Mouse (Mus musculus): ENCODE measurements around the gene Shd.

Shd gene

GRCm38 (mm10) chr17:55959946-55960740, 10.1 kb upstream of the Shd start:
- DNase-seq (ENCODE audit: low spot score): peak; percentile 3

GRCm38 (mm10) chr17:55960791-55961190, 9.5 kb upstream of the Shd start:
- peak; percentile 2 for DNase-seq (ENCODE audit: low spot score)

- no peak for DNase-seq (ENCODE audit: low spot score)
Measured at GRCm38 (mm10) chr17:55961631-55962030, 8.6 kb upstream of the Shd start.

GRCm38 (mm10) chr17:55963171-55963570, 7.1 kb upstream of the Shd start:
- peak; percentile 4 for DNase-seq (ENCODE audit: low spot score)

- DNase-seq (ENCODE audit: low spot score): no peak
Measured at GRCm38 (mm10) chr17:55964496-55964895, 5.8 kb upstream of the Shd start.

GRCm38 (mm10) chr17:55964996-55965395, 5.3 kb upstream of the Shd start:
- no peak for DNase-seq (ENCODE audit: low spot score)

GRCm38 (mm10) chr17:55967186-55967585, 3.1 kb upstream of the Shd start:
- DNase-seq (ENCODE audit: low spot score): no peak

GRCm38 (mm10) chr17:55968210-55968609, 2.1 kb upstream of the Shd start:
- no peak for DNase-seq (ENCODE audit: low spot score)

GRCm38 (mm10) chr17:55969560-55969959, 707 bp upstream of the Shd start:
- no peak for DNase-seq (ENCODE audit: low spot score)

GRCm38 (mm10) chr17:55971453-55971852, 1.2 kb downstream of the Shd start:
- DNase-seq (ENCODE audit: low spot score): no peak

- peak; percentile 81 for DNase-seq (ENCODE audit: low spot score)
Measured at GRCm38 (mm10) chr17:55976255-55976862, 6.1 kb downstream of the Shd start.

- no peak for DNase-seq (ENCODE audit: low spot score)
Measured at GRCm38 (mm10) chr17:55977301-55977700, 7.0 kb downstream of the Shd start.

- DNase-seq (ENCODE audit: low spot score): peak; percentile 47
Measured at GRCm38 (mm10) chr17:55986030-55986961, 16.0 kb downstream of the Shd start, which contains the start of gene Fsd1. TSS of gene Fsd1 (plus strand) at chr17:55986509.

GRCm38 (mm10) chr17:55990278-55990898, 20.1 kb downstream of the Shd start:
- no peak for DNase-seq (ENCODE audit: low spot score)

- DNase-seq (ENCODE audit: low spot score): no peak
Measured at GRCm38 (mm10) chr17:55996007-55996406, 25.7 kb downstream of the Shd start.

GRCm38 (mm10) chr17:55999794-56000499, 29.7 kb downstream of the Shd start:
- DNase-seq (ENCODE audit: low spot score): no peak

- no peak for DNase-seq (ENCODE audit: low spot score)
Measured at GRCm38 (mm10) chr17:56003000-56003399, 32.7 kb downstream of the Shd start.

- DNase-seq (ENCODE audit: low spot score): peak; percentile 70
Measured at GRCm38 (mm10) chr17:56005415-56006061, 35.3 kb downstream of the Shd start, which contains the start of the genes Stap2 and Mpnd. TSS of gene Stap2 (minus strand) at chr17:56005584. TSS of gene Mpnd (plus strand) at chr17:56005711.

- DNase-seq (ENCODE audit: low spot score): no peak
Measured at GRCm38 (mm10) chr17:56006956-56007355, 36.7 kb downstream of the Shd start.

All from urinary bladder, postnatal 14 days (tissue).